Mouse (Mus musculus) intestine, embryonic 15.5 days (tissue): ENCODE results near the gene Sdc1. TPM values are rescaled to one million over a fixed set of nuclear protein-coding genes. Genes with fewer than 3 reads are reported as not detected.
A peak's percentile ranks its signal among the peaks of the same experiment; 100 is the strongest.

Experiments
- ATAC-seq: fragments of 200-750 bp; cut with Nextera tagmentation; 2 replicates; pipeline ENCODE4 v1.8.0; 2017; ENCODE audit warnings: moderate TSS enrichment, moderate library complexity
- H3K27ac ChIP-seq: fragments of 300-500 bp; sonication (generic); 2 replicates; pipeline ENCODE4 v1.5.1; 2015; ENCODE audit warnings: mild to moderate bottlenecking, inconsistent platforms
- H3K27me3 ChIP-seq: fragments of 300-500 bp; sonication (generic); replicated peaks from 2 replicates; pipeline ENCODE4 v1.6.1; 2015; ENCODE audit warnings: inconsistent platforms
- H3K36me3 ChIP-seq: fragments of 300-500 bp; sonication (generic); 2 replicates; pipeline ENCODE4 v1.6.1; 2015; ENCODE audit warnings: inconsistent platforms
- H3K4me1 ChIP-seq: fragments of 300-500 bp; sonication (generic); replicated peaks from 2 replicates; pipeline ENCODE4 v1.6.1; 2015; ENCODE audit warnings: inconsistent platforms
- H3K4me2 ChIP-seq: fragments of 300-500 bp; sonication (generic); replicated peaks from 2 replicates; pipeline ENCODE4 v1.6.1; 2015; ENCODE audit warnings: mild to moderate bottlenecking, inconsistent platforms
- H3K4me3 ChIP-seq: fragments of 300-500 bp; sonication (generic); replicated peaks from 2 replicates; pipeline ENCODE4 v1.5.1; 2015; ENCODE audit warnings: inconsistent platforms
- H3K9ac ChIP-seq: fragments of 300-500 bp; sonication (generic); 2 replicates; pipeline ENCODE4 v1.6.1; 2015; ENCODE audit warnings: inconsistent platforms
- H3K9me3 ChIP-seq: fragments of 300-500 bp; sonication (generic); 2 replicates; pipeline ENCODE4 v1.6.1; 2016; ENCODE audit warnings: inconsistent platforms
- WGBS: fragments of 180-500 bp; shearing (Covaris S2); methylation state at CpG from one replicate; pipeline ENCODE4 v1.1.7; 2015; 5-methylcytosine and 5-hydroxymethylcytosine counted together
- polyA plus RNA-seq: library from polyadenylated mRNA; unstranded; fragments of >200 nt; fragmentation: Nextera tagmentation; extraction: Ambion mirVana; gene quantifications from 2 replicates; pipeline ENCODE4 v1.2.1, GENCODE M21; 2015

Sdc1 gene
- polyA plus RNA-seq, 1 experiment from 2014 or later, result 106 TPM

GRCm38 (mm10) chr12:8811441-8811871, 40.3 kb downstream of the Sdc1 start:
- no peak overlapping the region for H3K9ac ChIP-seq
- peak; percentile 96 for ATAC-seq
- H3K27me3 ChIP-seq, result no peaks in the 10 kb centered on the region
- no peaks in the 10 kb centered on the region for H3K36me3 ChIP-seq
- H3K4me2 ChIP-seq, result no peak overlapping the region; the same call in 1 of the 2 replicates
- H3K9me3 ChIP-seq, result no peaks in the 10 kb centered on the region
- WGBS, result 55% methylated on average over 6 of the region's 6 CpGs
- peaks cover 18% of the 10 kb centered on the region for H3K4me1 ChIP-seq
- H3K27ac ChIP-seq, result peak overlapping the region; percentile 72
- H3K4me3 ChIP-seq, result no peak overlapping the region

- no peak overlapping the region for H3K9ac ChIP-seq
- no peak overlapping the region for H3K4me2 ChIP-seq
- 75% methylated on average over 5 of the region's 5 CpGs for WGBS
- no peaks in the 10 kb centered on the region for H3K36me3 ChIP-seq
- H3K27me3 ChIP-seq, result no peaks in the 10 kb centered on the region
- no peaks in the 10 kb centered on the region for H3K9me3 ChIP-seq
- ATAC-seq, result peak; percentile 60
- H3K27ac ChIP-seq, result peak overlapping the region; percentile 72
- peaks cover 18% of the 10 kb centered on the region for H3K4me1 ChIP-seq
- H3K4me3 ChIP-seq, result no peak overlapping the region
Observed at GRCm38 (mm10) chr12:8811894-8812560, 40.9 kb downstream of the Sdc1 start.

- H3K4me2 ChIP-seq, result no peak overlapping the region
- H3K9ac ChIP-seq, result no peak overlapping the region
- H3K27me3 ChIP-seq, result no peaks in the 10 kb centered on the region
- H3K27ac ChIP-seq, result peak overlapping the region; percentile 15; the same call in 1 of the 2 replicates
- peak; percentile 81 for ATAC-seq
- WGBS, result 23% methylated on average over 13 of the region's 13 CpGs
- H3K4me1 ChIP-seq, result peaks cover 9% of the 10 kb centered on the region
- no peak overlapping the region for H3K4me3 ChIP-seq
- no peaks in the 10 kb centered on the region for H3K36me3 ChIP-seq
- H3K9me3 ChIP-seq, result no peaks in the 10 kb centered on the region
Observed at GRCm38 (mm10) chr12:8817467-8818232, 46.5 kb downstream of the Sdc1 start.

GRCm38 (mm10) chr12:8818233-8818672, 47.1 kb downstream of the Sdc1 start:
- H3K27me3 ChIP-seq, result no peaks in the 10 kb centered on the region
- H3K4me2 ChIP-seq, result no peak overlapping the region
- ATAC-seq, result 0 out of 2 replicates have a peak, but pooled peaks have one; percentile 27
- no peaks in the 10 kb centered on the region for H3K9me3 ChIP-seq
- no peak overlapping the region for H3K9ac ChIP-seq
- 47% methylated on average over 3 of the region's 3 CpGs for WGBS
- H3K27ac ChIP-seq, result no peak overlapping the region; the same call in 1 of the 2 replicates
- no peak overlapping the region for H3K4me3 ChIP-seq
- H3K4me1 ChIP-seq, result peaks cover 9% of the 10 kb centered on the region
- H3K36me3 ChIP-seq, result no peaks in the 10 kb centered on the region

- Histone ChIP-seq H3K4me2 (no peak overlapping the region), H3K36me3 (no peaks in the 10 kb centered on the region), H3K27ac (no peak overlapping the region), H3K9me3 (no peaks in the 10 kb centered on the region), H3K27me3 (no peaks in the 10 kb centered on the region), H3K4me3 (no peak overlapping the region), H3K4me1 (no peaks in the 10 kb centered on the region; the same call in 1 of the 2 replicates), H3K9ac (no peak overlapping the region)
- 70% methylated on average over 7 of the region's 7 CpGs for WGBS
- ATAC-seq, result no peak
Observed at GRCm38 (mm10) chr12:8824995-8825703, 54.0 kb downstream of the Sdc1 start.

- 87% methylated on average over 9 of the region's 9 CpGs for WGBS
- H3K4me3 ChIP-seq, result no peak overlapping the region
- H3K9ac ChIP-seq, result no peak overlapping the region
- no peaks in the 10 kb centered on the region for H3K9me3 ChIP-seq
- ATAC-seq, result no peak
- H3K36me3 ChIP-seq, result no peaks in the 10 kb centered on the region
- H3K4me2 ChIP-seq, result no peak overlapping the region
- no peaks in the 10 kb centered on the region for H3K27me3 ChIP-seq
- H3K4me1 ChIP-seq, result no peaks in the 10 kb centered on the region; the same call in 1 of the 2 replicates
- H3K27ac ChIP-seq, result no peak overlapping the region
Observed at GRCm38 (mm10) chr12:8827014-8827715, 56.0 kb downstream of the Sdc1 start.

- Histone ChIP-seq H3K9me3 (no peaks in the 10 kb centered on the region), H3K4me2 (no peak overlapping the region)
- 61% methylated on average over 13 of the region's 13 CpGs for WGBS
Observed at GRCm38 (mm10) chr12:8829032-8829660, 58.0 kb downstream of the Sdc1 start.

GRCm38 (mm10) chr12:8829661-8830040, 58.5 kb downstream of the Sdc1 start:
- ATAC-seq, result no peak
- Histone ChIP-seq H3K27ac (no peak overlapping the region), H3K27me3 (no peaks in the 10 kb centered on the region), H3K4me2 (no peak overlapping the region), H3K9ac (no peak overlapping the region), H3K9me3 (no peaks in the 10 kb centered on the region), H3K4me3 (no peak overlapping the region), H3K36me3 (no peaks in the 10 kb centered on the region), H3K4me1 (no peaks in the 10 kb centered on the region; the same call in 1 of the 2 replicates)
- WGBS, result 93% methylated on average over 5 of the region's 5 CpGs

More at GRCm38 (mm10) chr12:8829032-8829660, 58.0 kb downstream of the Sdc1 start:
- Histone ChIP-seq H3K27ac (no peak overlapping the region), H3K9ac (no peak overlapping the region), H3K27me3 (no peaks in the 10 kb centered on the region), H3K4me1 (no peaks in the 10 kb centered on the region; the same call in 1 of the 2 replicates), H3K4me3 (no peak overlapping the region), H3K36me3 (no peaks in the 10 kb centered on the region)
- ATAC-seq, result no peak

GRCm38 (mm10) chr12:8830967-8831635, 60.0 kb downstream of the Sdc1 start:
- Histone ChIP-seq H3K27me3 (no peaks in the 10 kb centered on the region), H3K4me2 (no peak overlapping the region), H3K27ac (no peak overlapping the region), H3K4me3 (no peak overlapping the region), H3K4me1 (no peaks in the 10 kb centered on the region; the same call in 1 of the 2 replicates), H3K9me3 (no peaks in the 10 kb centered on the region), H3K36me3 (no peaks in the 10 kb centered on the region), H3K9ac (no peak overlapping the region; the same call in 1 of the 2 replicates)
- 62% methylated on average over 6 of the region's 6 CpGs for WGBS
- no peak for ATAC-seq

- Histone ChIP-seq H3K9me3 (no peaks in the 10 kb centered on the region), H3K4me2 (no peak overlapping the region), H3K27ac (no peak overlapping the region), H3K9ac (no peak overlapping the region), H3K36me3 (no peaks in the 10 kb centered on the region), H3K4me1 (no peaks in the 10 kb centered on the region; the same call in 1 of the 2 replicates), H3K27me3 (no peaks in the 10 kb centered on the region), H3K4me3 (no peak overlapping the region)
- no peak for ATAC-seq
- whole genome bisulfite sequencing, result 77% methylated on average over 6 of the region's 6 CpGs
Observed at GRCm38 (mm10) chr12:8831710-8832109, 60.6 kb downstream of the Sdc1 start.

GRCm38 (mm10) chr12:8840782-8841325, 69.7 kb downstream of the Sdc1 start:
- H3K27ac ChIP-seq, result no peak overlapping the region
- 68% methylated on average over 7 of the region's 7 CpGs for WGBS
- no peaks in the 10 kb centered on the region for H3K27me3 ChIP-seq
- H3K9ac ChIP-seq, result no peak overlapping the region
- H3K4me3 ChIP-seq, result no peak overlapping the region
- peak; percentile 34; the same call in 1 of the 2 replicates for ATAC-seq
- H3K36me3 ChIP-seq, result no peaks in the 10 kb centered on the region
- no peaks in the 10 kb centered on the region for H3K4me1 ChIP-seq
- no peak overlapping the region for H3K4me2 ChIP-seq
- no peaks in the 10 kb centered on the region for H3K9me3 ChIP-seq
